Mouse (Mus musculus) C2C12 (cell line): Measurements from ENCODE around the gene Pgr.

Experiments
- CEBPB ChIP-seq: IDR thresholded peaks from one replicate; pipeline ENCODE4 v1.6.1; 2011; ENCODE audit warnings: low read depth, mild to moderate bottlenecking, control low read depth, moderate library complexity
- CTCF ChIP-seq: IDR thresholded peaks from one replicate; pipeline ENCODE4 v1.5.1; 2011; ENCODE audit not compliant: control insufficient read depth, insufficient read depth, insufficient read length
- FOSL1 ChIP-seq: IDR thresholded peaks from one replicate; pipeline ENCODE4 v1.8.0; 2011; ENCODE audit warnings: mild to moderate bottlenecking, low read length; ENCODE audit not compliant: poor library complexity, insufficient read depth, severe bottlenecking
- MAX ChIP-seq: IDR thresholded peaks from one replicate; pipeline ENCODE4 v1.6.1; 2011; ENCODE audit warnings: mild to moderate bottlenecking, control low read depth
- MYOD1 ChIP-seq: IDR thresholded peaks from one replicate; pipeline ENCODE4 v1.6.1; 2011; ENCODE audit warnings: low read depth; ENCODE audit not compliant: control insufficient read depth, insufficient read length
- MYOG ChIP-seq: IDR thresholded peaks from one replicate; pipeline ENCODE4 v1.6.1; 2011; ENCODE audit not compliant: control insufficient read depth, insufficient read length; ENCODE audit errors: extremely low read depth
- USF1 ChIP-seq: IDR thresholded peaks from one replicate; pipeline ENCODE4 v1.6.1; 2011; ENCODE audit warnings: low read depth, mild to moderate bottlenecking, control low read depth, moderate library complexity

GRCm38 (mm10) chr9:8899616-8900202 lies at the start of gene Pgr:
- no peak for TF ChIP-seq CTCF
- no peak for TF ChIP-seq USF1
- TF ChIP-seq MYOG, result no peak
- no peak for TF ChIP-seq CEBPB
- no peak for TF ChIP-seq FOSL1
- TF ChIP-seq MYOD1, result no peak
- no peak for TF ChIP-seq MAX
